Mouse (Mus musculus) adrenal gland, postnatal 36 days (tissue): ENCODE measurements around the gene Emsy. TPM values are rescaled to one million over a fixed set of nuclear protein-coding genes. Genes with fewer than 3 reads are reported as not detected.

Experiments
- DNase-seq, 2 experiments: peaks; one replicate each; pipeline ENCODE4 v3.0.0; 2021; ENCODE audit warnings: mixed read lengths in 1 of 2
- total RNA-seq, 2 experiments: library from RNA; stranded (reverse); gene quantifications; 2 replicates each; pipeline ENCODE4 v1.2.3; 2021

Emsy gene
- total RNA-seq, 2 experiments from 2014 or later: 31.3 to 36.4 TPM

DNA sequence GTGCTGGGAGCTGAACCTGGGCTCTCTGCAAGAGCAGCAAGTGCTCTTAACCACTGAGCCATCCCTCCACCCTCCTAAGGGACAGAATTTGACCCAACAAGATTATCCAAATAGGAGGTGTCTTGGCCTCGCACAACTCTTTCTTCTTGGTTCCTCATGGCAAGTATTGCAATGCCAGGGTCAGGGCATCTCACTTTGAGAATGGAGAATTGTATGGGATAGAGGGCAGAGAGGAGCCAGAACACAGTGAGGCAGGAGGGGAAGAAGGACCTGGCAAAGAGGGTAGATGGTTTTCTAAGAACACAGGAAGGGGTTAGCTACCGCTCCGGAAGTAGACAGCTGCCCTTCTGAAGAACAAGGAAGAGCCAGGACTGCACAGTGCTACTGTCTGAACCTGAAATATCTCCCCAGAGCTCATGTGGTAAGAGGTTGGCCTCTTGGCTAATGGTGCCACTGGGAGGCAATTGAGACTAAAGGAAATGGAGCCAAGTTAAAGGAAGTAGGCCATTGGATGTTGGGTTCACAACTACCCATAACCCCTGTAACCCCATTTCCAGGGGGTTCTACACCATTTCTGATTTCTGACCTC, 80.8 kb downstream of the Emsy start:
- no peak for DNase-seq

GRCm38 (mm10) chr7:98574771-98575191, 81.8 kb downstream of the Emsy start:
- peak in 1 of 2 experiments; percentile 40 for DNase-seq

DNA sequence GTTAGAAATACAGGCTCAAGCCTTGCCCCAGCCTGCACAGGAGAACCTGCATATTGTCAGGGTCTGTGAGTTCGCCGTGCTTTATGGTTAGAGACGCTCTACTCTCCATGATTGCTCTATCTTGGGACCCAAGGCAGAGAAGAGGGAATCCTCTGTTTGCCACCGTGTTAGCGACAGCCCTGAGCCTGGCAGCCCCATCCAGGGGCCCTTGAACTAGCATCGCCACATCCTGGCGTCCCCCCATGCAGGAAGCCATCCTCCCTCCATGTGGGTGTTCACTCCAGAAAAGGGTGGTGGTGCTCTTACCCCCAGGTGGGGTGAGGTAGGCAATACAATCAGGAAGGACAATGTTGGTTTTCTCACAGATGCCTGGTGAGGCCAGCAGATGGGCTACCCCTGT, 82.3 kb downstream of the Emsy start:
- DNase-seq: no peak

GRCm38 (mm10) chr7:98573231-98573781, 83.3 kb downstream of the Emsy start:
- peak; percentile 70 to 80 for DNase-seq

- peak; percentile 56 to 67 for DNase-seq
These were observed 84.2 kb downstream of the Emsy start for GRCm38 (mm10) chr7:98572223-98572868.

DNA sequence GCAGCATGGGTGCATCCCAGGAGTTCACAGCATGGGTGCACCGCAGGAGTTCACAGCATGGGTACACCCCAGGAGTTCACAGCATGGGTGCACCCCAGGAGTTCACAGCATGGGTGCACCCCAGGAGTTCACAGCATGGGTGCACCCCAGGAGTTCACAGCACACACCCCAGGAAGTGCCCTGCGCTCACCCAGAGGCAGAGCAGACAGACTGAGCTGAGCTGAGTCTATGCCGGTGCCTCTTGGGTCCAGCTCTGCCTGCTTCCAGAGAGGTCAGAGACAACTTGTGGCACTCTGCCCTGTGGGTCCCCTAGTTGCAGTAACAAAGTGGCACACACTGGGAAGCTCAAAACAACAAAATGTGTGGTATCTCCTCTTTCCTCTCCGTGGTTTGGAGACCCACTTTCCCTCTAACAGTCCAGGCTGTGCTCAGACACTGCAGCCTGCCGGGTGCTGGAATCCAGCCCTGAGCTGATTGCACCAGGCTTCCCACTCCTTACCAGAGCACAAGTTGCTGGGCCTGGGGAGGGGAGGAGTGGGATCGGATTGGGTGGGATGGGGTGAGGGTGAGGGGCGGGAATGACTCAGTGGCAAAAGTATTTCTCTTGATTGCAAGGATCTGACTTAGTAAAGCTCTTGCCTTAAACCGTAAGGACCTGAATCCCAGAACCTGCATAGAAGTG, 85.6 kb downstream of the Emsy start:
- DNase-seq: no peak

DNA sequence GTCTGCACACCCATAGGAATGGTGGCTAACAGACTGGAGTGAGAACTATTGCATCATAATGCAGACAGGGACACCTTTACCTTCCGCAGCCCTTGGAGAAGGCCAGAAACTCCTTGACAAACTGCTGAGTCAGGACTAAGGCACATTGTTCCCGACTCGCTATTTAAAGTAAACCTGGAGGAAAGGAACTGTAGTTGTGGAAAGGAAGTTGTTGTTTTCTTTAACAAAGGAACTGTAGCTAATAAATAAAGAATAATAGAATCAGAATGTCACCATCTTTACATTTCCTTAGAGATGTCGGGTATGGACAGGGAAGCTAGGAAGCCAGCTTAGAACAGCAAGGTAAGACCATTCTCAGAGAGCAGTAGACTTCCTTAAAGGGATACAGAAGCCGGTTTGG, 89.5 kb downstream of the Emsy start:
- DNase-seq: no peak

GRCm38 (mm10) chr7:98564607-98565364, 91.8 kb downstream of the Emsy start:
- DNase-seq: peak; percentile 57 to 61

GRCm38 (mm10) chr7:98563991-98564390, 92.6 kb downstream of the Emsy start:
- no peak for DNase-seq

DNA sequence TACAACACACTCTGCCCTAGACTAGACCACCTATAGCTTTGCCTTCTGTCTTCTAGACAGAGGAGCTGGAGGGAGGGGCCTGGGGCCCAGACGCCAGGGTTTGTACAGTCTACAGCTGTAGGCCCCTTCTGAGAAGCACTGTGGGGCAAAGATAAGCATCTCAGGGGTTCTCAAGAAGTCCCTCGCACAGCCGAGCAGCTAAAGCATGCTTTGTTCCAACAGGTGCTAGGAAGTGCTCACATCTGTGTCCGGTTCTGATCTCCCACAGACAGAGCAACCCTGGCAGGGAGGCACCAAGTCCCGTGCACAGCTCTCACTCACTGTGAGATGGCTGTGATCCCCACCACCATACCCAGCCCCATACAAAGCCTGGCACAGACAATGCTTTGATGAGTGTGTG, 93.6 kb downstream of the Emsy start:
- no peak for DNase-seq

- no peak for DNase-seq
These were observed 94.4 kb downstream of the Emsy start for GRCm38 (mm10) chr7:98562186-98562585.

DNA sequence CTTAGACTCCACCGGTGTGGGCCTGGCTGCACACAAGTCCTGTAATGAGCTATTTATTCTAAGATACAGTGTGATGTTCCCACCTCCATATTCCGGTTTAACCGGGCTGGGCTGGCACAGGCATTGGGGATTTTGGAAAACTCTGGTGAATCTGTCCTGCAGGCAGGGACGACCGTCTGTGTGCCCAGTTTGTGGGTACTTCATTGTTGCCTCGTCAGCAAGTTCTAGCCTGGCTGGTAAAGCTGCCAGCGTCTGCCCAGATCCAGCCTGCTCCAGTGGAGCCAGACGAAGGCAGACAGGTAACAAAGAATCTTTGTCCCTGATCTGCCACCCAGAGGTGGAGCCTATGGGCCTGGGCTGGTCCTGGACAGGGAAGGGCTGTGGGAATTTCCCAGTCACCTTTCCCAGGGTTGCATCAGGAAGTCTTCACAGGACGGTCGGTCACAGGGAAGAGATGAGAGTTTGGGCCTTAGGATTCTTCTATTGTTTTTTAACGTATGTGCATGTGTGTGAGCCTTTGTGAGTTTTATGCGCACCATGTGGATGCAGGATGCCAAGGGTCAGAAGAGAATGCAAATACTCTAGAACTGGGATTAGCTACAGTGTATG, 94.9 kb downstream of the Emsy start:
- DNase-seq: no peak

GRCm38 (mm10) chr7:98558128-98558921, 98.3 kb downstream of the Emsy start:
- DNase-seq: no peak

- DNase-seq: no peak
These were observed 99.7 kb downstream of the Emsy start for GRCm38 (mm10) chr7:98556767-98557394.

DNA sequence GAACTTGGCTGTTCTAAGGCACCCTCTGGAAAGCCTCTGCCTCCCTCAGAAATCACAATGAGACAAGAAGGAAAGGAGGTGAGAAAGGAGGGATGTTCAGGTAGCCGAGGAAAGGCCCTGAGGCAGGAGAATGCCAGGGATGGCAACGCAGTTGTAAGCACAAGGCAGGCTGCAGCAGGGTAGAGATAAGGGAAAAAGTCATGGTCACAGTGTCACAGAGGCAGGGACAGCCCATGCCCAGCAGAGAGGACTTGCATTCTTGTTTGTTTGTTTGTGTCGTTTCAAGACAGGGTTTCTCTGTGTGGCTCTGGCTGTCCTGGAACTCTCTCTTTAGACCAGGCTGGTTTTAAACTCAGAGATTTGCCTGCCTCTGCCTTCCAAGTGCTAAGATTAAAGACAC, 105.5 kb downstream of the Emsy start:
- peak in 1 of 2 experiments; percentile 48 for DNase-seq

DNA sequence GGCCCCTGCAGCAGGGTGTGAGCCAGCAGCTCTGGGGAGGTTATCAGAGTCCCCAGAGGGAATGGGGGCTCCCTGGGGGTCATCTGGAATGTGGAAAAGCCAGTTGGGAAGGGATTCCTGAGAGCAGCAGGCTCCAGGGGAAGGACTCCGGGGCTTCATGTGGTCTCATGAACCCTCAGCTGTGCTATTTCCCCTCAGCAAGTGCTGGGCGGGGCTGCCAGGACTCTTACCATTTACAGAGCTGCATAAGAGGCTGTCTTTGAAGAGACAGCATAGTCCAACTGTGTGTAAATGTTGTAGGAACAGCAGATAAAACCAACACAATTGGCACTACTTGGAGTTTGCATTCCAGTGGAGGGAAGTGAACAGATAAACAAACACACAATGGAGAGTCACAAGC, 106.0 kb downstream of the Emsy start:
- peak in 1 of 2 experiments; percentile 46 for DNase-seq

DNA sequence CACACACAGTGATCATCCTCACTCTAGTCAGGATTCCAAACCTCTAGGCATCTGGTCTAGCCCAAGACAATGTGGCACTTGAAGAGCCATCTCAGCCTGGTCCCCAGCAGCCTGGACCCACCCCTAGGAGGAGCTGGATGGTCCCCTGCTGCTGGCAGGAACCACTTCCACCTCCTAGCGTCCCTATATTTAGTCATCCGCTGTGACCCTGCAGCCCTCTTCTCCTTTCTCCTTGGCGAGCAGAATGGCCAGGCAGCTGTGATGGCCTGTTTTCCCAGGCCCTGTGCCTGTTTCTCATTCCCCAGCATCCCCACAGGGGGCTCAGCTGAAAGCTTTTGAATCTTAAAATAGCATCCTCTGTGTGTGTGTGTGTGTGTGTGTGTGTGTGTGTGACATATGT, 107.7 kb downstream of the Emsy start:
- no peak for DNase-seq

- no peak for DNase-seq
These were observed 112.0 kb downstream of the Emsy start for GRCm38 (mm10) chr7:98544556-98544955.

DNA sequence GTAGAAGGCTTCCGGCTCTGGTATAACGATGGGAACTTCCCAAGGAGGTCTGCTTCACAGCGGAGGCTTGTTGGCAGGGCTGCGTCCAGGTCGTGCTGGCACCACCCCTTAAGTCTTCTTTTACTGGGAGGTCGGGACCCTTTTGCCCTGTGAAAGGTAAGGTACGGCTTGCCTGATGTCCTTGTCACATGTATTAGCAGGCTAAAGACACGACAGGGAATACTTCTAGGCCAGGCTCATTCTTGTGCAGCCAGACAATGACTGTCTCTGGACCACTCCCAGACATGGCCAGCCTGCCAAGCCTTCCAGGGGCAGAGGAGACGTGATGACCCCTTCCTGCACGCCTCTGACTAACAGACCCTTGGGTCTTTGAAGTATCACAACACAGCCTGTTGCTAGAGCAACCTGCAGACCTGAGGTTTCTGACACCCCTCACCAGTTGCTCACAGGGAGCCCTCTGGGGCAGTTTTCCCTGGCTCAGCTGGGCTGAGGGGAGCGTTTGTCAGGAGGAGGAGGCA, 112.7 kb downstream of the Emsy start:
- DNase-seq: no peak

GRCm38 (mm10) chr7:98542731-98543142, 113.8 kb downstream of the Emsy start:
- peak in 1 of 2 experiments; percentile 33 for DNase-seq
